Mouse (Mus musculus) embryo, embryonic 11 days (tissue): Measurements from ENCODE around the gene Hmga1b.
A peak's percentile ranks its signal among the peaks of the same experiment; 100 is the strongest.
"Not testable (repeated sequence)": the region's sequence is repeated elsewhere in the genome, so short reads cannot be mapped to it uniquely, and the experiment has no call there.

Source experiments
- DNase-seq: peaks from one replicate; pipeline ENCODE4 v3.0.0-alpha.2; 2015

The Hmga1b gene

GRCm38 (mm10) chr11:120788460-120788859, 25.9 kb downstream of the Hmga1b start:
- not testable (repeated sequence) for DNase-seq

GRCm38 (mm10) chr11:120789355-120789754, 26.8 kb downstream of the Hmga1b start:
- DNase-seq, result no peak

GRCm38 (mm10) chr11:120789810-120790209, 27.2 kb downstream of the Hmga1b start:
- no peak for DNase-seq

GRCm38 (mm10) chr11:120792652-120793051, 30.1 kb downstream of the Hmga1b start:
- DNase-seq, result no peak

- peak; percentile 96 for DNase-seq
Measured at GRCm38 (mm10) chr11:120795756-120796613, 33.4 kb downstream of the Hmga1b start, which contains the start of gene Dus1l. Gene Dus1l, minus strand, starts transcription at chr11:120796403.

GRCm38 (mm10) chr11:120796614-120796946, 34.0 kb downstream of the Hmga1b start:
- no peak for DNase-seq

- DNase-seq, result no peak
Measured at GRCm38 (mm10) chr11:120798244-120798643, 35.6 kb downstream of the Hmga1b start.

- DNase-seq, result no peak
Measured at GRCm38 (mm10) chr11:120799316-120799890, 36.8 kb downstream of the Hmga1b start.

- peak; percentile 93 for DNase-seq
Measured at GRCm38 (mm10) chr11:120800061-120800904, 37.7 kb downstream of the Hmga1b start.

GRCm38 (mm10) chr11:120804274-120804673, 41.7 kb downstream of the Hmga1b start:
- no peak for DNase-seq

GRCm38 (mm10) chr11:120804769-120805168, 42.2 kb downstream of the Hmga1b start:
- no peak for DNase-seq

GRCm38 (mm10) chr11:120805375-120806298, 43.0 kb downstream of the Hmga1b start:
- DNase-seq, result no peak

- no peak for DNase-seq
Measured at GRCm38 (mm10) chr11:120808010-120808409, 45.4 kb downstream of the Hmga1b start.

GRCm38 (mm10) chr11:120812068-120812467, 49.5 kb downstream of the Hmga1b start:
- no peak for DNase-seq
